Mouse (Mus musculus): ENCODE results near the gene Siah2.

Siah2 gene

GRCm38 (mm10) chr3:58691997-58692721 is at the start of gene Siah2:
Gene Siah2 (minus strand): TSS chr3:58692400.
- no peak for TF ChIP-seq GATA4 (IDR thresholded peaks at IDR 0.05; ENCODE audit: insufficient replicate concordance, low read length)

GRCm38 (mm10) chr3:58739536-58739935 is 47.3 kb upstream of the Siah2 start:
- no peak for TF ChIP-seq GATA4 (IDR thresholded peaks at IDR 0.05; ENCODE audit: insufficient replicate concordance, low read length)

GRCm38 (mm10) chr3:58738346-58739089 is 46.3 kb upstream of the Siah2 start:
- TF ChIP-seq GATA4 (IDR thresholded peaks at IDR 0.05; ENCODE audit: insufficient replicate concordance, low read length), result no peak

GRCm38 (mm10) chr3:58731520-58731919 is 39.3 kb upstream of the Siah2 start:
- TF ChIP-seq GATA4 (IDR thresholded peaks at IDR 0.05; ENCODE audit: insufficient replicate concordance, low read length), result no peak

GRCm38 (mm10) chr3:58730580-58730979 is 38.4 kb upstream of the Siah2 start:
- no peak for TF ChIP-seq GATA4 (IDR thresholded peaks at IDR 0.05; ENCODE audit: insufficient replicate concordance, low read length)

GRCm38 (mm10) chr3:58729549-58729948 is 37.3 kb upstream of the Siah2 start:
- TF ChIP-seq GATA4 (IDR thresholded peaks at IDR 0.05; ENCODE audit: insufficient replicate concordance, low read length), result no peak

GRCm38 (mm10) chr3:58727601-58728000 is 35.4 kb upstream of the Siah2 start:
- no peak for TF ChIP-seq GATA4 (IDR thresholded peaks at IDR 0.05; ENCODE audit: insufficient replicate concordance, low read length)

- TF ChIP-seq GATA4 (IDR thresholded peaks at IDR 0.05; ENCODE audit: insufficient replicate concordance, low read length), result no peak
Measured at GRCm38 (mm10) chr3:58727012-58727411, 34.8 kb upstream of the Siah2 start.

GRCm38 (mm10) chr3:58726374-58726773 is 34.2 kb upstream of the Siah2 start:
- no peak for TF ChIP-seq GATA4 (IDR thresholded peaks at IDR 0.05; ENCODE audit: insufficient replicate concordance, low read length)

- no peak for TF ChIP-seq GATA4 (IDR thresholded peaks at IDR 0.05; ENCODE audit: insufficient replicate concordance, low read length)
Measured at GRCm38 (mm10) chr3:58724815-58725214, 32.6 kb upstream of the Siah2 start.

GRCm38 (mm10) chr3:58723656-58724055 is 31.5 kb upstream of the Siah2 start:
- TF ChIP-seq GATA4 (IDR thresholded peaks at IDR 0.05; ENCODE audit: insufficient replicate concordance, low read length), result no peak

- no peak for TF ChIP-seq GATA4 (IDR thresholded peaks at IDR 0.05; ENCODE audit: insufficient replicate concordance, low read length)
Measured at GRCm38 (mm10) chr3:58719461-58720230, 27.4 kb upstream of the Siah2 start.

- TF ChIP-seq GATA4 (IDR thresholded peaks at IDR 0.05; ENCODE audit: insufficient replicate concordance, low read length), result no peak
Measured at GRCm38 (mm10) chr3:58716705-58717104, 24.5 kb upstream of the Siah2 start.

- TF ChIP-seq GATA4 (IDR thresholded peaks at IDR 0.05; ENCODE audit: insufficient replicate concordance, low read length), result no peak
Measured at GRCm38 (mm10) chr3:58714767-58715166, 22.6 kb upstream of the Siah2 start.

GRCm38 (mm10) chr3:58714034-58714433 is 21.8 kb upstream of the Siah2 start:
- TF ChIP-seq GATA4 (IDR thresholded peaks at IDR 0.05; ENCODE audit: insufficient replicate concordance, low read length), result no peak

GRCm38 (mm10) chr3:58713191-58713590 is 21.0 kb upstream of the Siah2 start:
- TF ChIP-seq GATA4 (IDR thresholded peaks at IDR 0.05; ENCODE audit: insufficient replicate concordance, low read length), result no peak
